Mouse (Mus musculus) urinary bladder, postnatal 4 days (tissue): Measurements from ENCODE around the gene Khdrbs1.

Experiments used
- DNase-seq, 2 experiments: peaks; one replicate each; pipeline ENCODE4 v3.0.0; 2021 to 2022; ENCODE audit warnings: low spot score in 2 of 2

Gene Khdrbs1

DNA sequence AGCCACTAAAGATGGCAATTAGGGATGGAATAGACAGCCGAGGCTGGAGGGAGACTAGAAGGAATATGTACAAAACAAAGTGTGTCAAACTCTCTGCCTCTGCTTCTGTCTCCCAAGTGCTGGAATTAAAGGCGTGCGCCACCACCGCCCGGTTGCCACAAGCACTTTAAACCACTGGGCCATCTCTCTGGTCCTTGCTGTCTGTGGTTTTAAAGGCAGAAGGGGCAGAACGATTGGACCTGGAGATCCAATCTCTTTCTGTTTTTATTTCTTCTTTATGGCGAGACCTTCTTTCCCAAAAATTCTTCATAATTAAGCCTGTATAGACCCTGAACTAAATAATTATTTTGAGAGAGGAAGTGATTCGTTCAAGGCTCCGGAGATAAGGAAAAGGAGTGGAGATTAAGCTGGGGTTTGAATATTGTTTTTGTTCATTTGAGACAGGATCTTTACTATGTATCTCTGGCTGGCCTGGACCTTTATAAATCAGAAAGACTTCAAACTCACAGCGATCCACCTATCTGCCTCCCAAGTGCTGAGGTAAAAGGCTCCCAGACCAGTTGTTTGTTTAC lies 69.1 kb downstream of the Khdrbs1 start:
- DNase-seq: no peak

DNA sequence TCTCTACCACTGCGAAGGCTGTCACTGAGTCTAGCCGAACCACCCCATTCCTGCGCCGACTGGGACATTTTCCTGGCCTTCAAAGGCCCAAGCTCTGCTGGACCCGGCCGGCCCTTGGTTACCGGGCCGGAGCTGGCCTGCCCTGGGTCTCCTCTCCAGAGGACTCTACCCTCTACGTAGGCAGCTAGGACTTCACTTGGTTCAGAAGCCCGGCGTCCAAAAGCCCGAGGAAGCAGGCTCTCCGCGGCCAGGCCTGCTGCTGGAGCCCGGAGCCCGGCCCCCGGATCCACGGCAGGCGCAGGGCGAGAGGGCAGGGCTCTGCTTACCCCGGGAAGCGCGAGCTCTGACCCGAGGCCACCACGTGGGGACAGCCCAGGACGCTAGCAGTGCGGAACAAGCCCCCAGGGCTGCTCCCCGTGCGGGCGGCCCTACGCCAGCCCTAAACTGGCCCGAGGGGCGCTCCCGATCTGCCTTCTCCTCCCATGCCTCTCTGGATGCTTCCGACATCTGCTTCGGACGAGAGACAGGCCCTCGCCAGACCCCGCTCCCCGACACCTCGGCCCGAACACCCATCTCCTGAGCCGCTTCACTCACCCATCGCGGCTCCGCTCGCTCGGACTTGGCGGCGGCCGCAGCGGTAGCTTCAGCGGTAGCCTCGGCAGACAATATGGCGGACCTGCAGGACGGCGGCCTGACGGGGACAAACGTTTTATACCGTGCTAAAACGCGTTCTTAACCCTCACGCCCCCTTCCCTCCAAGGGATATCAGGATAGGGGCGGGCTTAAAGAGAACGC lies 69.8 kb downstream of the Khdrbs1 start, which contains the start of gene Kpna6:
Gene Kpna6, minus strand, starts transcription at position 685 of the 795 bp plus-strand sequence.
- DNase-seq: peak; percentile 87 to 88

GRCm38 (mm10) chr4:129671491-129672082 lies 70.5 kb downstream of the Khdrbs1 start:
- no peak for DNase-seq

DNA sequence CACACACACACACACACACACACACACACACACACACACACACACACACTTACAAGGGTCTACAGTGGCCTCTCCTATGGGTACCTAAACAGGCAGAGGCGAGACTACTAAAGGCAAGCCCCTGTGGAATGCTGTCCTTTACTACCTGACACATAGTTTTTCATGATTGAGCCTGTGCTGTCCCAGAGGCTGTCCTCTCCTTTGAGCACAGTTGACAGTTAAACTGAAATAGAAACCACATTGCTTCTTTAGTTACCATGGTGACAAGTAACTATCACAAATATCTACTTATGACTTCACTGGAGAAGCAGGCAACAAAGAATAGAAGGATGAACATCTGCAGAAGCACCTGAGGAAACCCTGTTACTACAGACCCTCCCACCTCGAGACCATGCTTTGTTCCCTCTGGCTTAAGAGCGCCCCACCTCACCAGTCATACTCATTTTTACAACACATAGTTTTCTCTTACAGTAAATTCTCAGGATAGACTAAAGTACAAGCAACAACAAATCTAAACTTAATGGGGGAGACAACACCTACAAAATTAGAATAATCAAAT lies 79.8 kb downstream of the Khdrbs1 start:
- no peak for DNase-seq

DNA sequence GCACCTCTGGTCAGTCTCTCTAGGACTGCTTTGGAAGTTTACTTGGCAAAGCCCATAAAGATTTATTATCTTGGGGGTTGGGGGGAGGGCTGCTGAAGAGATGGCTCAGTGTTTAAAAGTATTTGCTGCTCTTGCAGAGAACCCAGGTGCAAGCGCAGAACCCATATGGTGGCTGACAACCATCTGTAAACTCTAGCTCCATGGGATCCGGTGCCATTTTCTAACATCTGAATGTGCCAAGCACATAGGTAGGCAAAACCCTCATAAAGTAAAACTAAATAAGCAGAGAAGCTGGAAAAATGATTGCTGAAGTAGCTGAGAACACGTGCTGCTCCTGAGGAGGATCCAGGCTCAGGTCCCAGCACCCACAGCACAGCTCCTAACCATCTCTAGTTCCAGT lies 80.5 kb downstream of the Khdrbs1 start:
- no peak for DNase-seq

- DNase-seq: no peak
These were observed 87.3 kb downstream of the Khdrbs1 start for GRCm38 (mm10) chr4:129654770-129655169.
